Mouse (Mus musculus) hindbrain, embryonic 11.5 days (tissue): ENCODE measurements at regions not wholly inside any gene's neighbourhood (a gene's known extent, or its start where the extent isn't known, plus 50 kb on each side); places are given as distances from the start of the nearest gene placed in this dataset.
"Not testable (repeated sequence)": the region's sequence is repeated elsewhere in the genome, so short reads cannot be mapped to it uniquely, and the experiment has no call there.

ENCODE experiments used
- ATAC-seq: fragments of 200-750 bp; cut with Nextera tagmentation; 2 replicates; pipeline ENCODE4 v1.8.0; 2017; ENCODE audit warnings: mild to moderate bottlenecking, moderate TSS enrichment, moderate library complexity; ENCODE audit not compliant: low FRiP score
- DNase-seq: peaks from one replicate; pipeline ENCODE4 v3.0.0-alpha.2; 2015; ENCODE audit warnings: low spot score
- H3K27ac ChIP-seq: fragments of 300-500 bp; sonication (generic); 2 replicates; pipeline ENCODE4 v1.5.1; 2014; ENCODE audit warnings: mild to moderate bottlenecking, low read depth, low read length
- H3K27me3 ChIP-seq: fragments of 300-500 bp; sonication (generic); 2 replicates; pipeline ENCODE4 v1.6.1; 2014; ENCODE audit warnings: mild to moderate bottlenecking, low read length, moderate library complexity, mixed read lengths; ENCODE audit not compliant: control insufficient read depth, insufficient read depth
- H3K36me3 ChIP-seq: fragments of 300-500 bp; sonication (generic); 2 replicates; pipeline ENCODE4 v1.6.1; 2014; ENCODE audit warnings: mild to moderate bottlenecking, low read length, moderate library complexity, mixed read lengths; ENCODE audit not compliant: control insufficient read depth, insufficient read depth
- H3K4me1 ChIP-seq: fragments of 300-500 bp; sonication (generic); replicated peaks from 2 replicates; pipeline ENCODE4 v1.6.1; 2014; ENCODE audit warnings: low read length, mixed read lengths; ENCODE audit not compliant: control insufficient read depth, insufficient read depth
- H3K4me2 ChIP-seq: fragments of 300-500 bp; sonication (generic); replicated peaks from 2 replicates; pipeline ENCODE4 v1.6.1; 2014; ENCODE audit warnings: mild to moderate bottlenecking, low read depth, low read length
- H3K4me3 ChIP-seq: fragments of 300-500 bp; sonication (generic); 2 replicates; pipeline ENCODE4 v1.5.1; 2014; ENCODE audit warnings: low read depth, low read length
- H3K9ac ChIP-seq: fragments of 300-500 bp; sonication (generic); 2 replicates; pipeline ENCODE4 v1.6.1; 2014; ENCODE audit warnings: low read depth, low read length
- H3K9me3 ChIP-seq: fragments of 300-500 bp; sonication (generic); 2 replicates; pipeline ENCODE4 v1.6.1; 2016; ENCODE audit warnings: low read length; ENCODE audit not compliant: control insufficient read depth
- WGBS: fragments of 180-500 bp; shearing (Covaris S2); extraction: QIAGEN DNeasy Blood & Tissue Kit; methylation state at CpG from one replicate; pipeline ENCODE4 v1.1.7; 2014; 5-methylcytosine and 5-hydroxymethylcytosine counted together

GRCm38 (mm10) chr2:16866163-16866852 lies 510.2 kb downstream of the Plxdc2 start:
- Histone ChIP-seq H3K4me1 (no peaks in the 10 kb centered on the region), H3K9ac (no peak overlapping the region), H3K4me3 (no peak overlapping the region), H3K36me3 (no peaks in the 10 kb centered on the region), H3K27me3 (no peaks in the 10 kb centered on the region), H3K27ac (no peak overlapping the region), H3K4me2 (no peak overlapping the region), H3K9me3 (no peaks in the 10 kb centered on the region)
- DNase-seq = no peak
- WGBS = 93% methylated on average over 4 of the region's 4 CpGs
- no peak for ATAC-seq

GRCm38 (mm10) chr2:16892381-16892780 lies 536.3 kb downstream of the Plxdc2 start:
- H3K36me3 ChIP-seq, H3K4me2 ChIP-seq, H3K9ac ChIP-seq, H3K4me1 ChIP-seq, ATAC-seq, DNase-seq, H3K27me3 ChIP-seq, H3K27ac ChIP-seq, H3K9me3 ChIP-seq, H3K4me3 ChIP-seq: not testable (repeated sequence)
- 77% methylated on average over 6 of the region's 6 CpGs for WGBS

DNA sequence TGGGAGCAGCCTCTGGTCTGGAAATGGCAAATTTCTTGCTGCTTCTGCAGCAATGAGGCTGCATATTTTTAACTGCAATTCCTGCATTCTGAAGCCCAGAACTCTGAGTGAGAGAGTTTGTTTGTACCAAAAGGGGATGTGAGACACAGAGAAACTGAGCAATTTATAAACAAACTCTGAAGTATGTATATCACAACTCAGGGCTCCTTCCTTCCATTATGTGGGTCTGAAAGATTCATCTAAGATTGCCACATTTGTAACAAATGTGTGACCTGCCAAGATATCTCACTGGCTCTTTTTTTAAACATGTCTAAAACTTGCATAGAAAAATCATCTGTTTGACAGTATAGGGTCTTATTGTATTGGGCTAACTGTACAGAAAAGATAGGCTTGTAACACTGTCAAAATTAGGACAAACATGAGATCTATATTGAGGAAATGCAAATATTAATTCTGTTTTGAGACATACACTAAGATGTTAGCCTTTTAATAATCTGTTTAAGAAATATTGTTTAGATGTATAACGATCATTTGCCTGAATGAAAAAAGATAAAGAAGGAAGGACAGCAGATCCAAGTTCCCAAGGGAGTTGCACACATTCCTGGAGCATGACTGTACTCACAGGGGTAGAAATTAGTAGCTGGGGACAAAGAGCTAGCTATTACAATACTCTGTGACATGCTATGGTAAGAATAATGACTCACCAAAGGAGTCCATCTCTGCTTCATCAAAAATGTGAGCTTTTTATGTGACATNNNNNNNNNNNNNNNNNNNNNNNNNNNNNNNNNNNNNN lies 553.3 kb downstream of the Plxdc2 start:
- H3K4me2 ChIP-seq = no peak overlapping the region
- no peak overlapping the region for H3K27ac ChIP-seq
- no peaks in the 10 kb centered on the region for H3K9me3 ChIP-seq
- ATAC-seq (no peak), DNase-seq (no peak)
- no peak overlapping the region for H3K9ac ChIP-seq
- no peaks in the 10 kb centered on the region for H3K27me3 ChIP-seq
- WGBS = 79% methylated on average over 1 of the region's 1 CpGs
- H3K36me3 ChIP-seq = no peaks in the 10 kb centered on the region
- H3K4me1 ChIP-seq = no peaks in the 10 kb centered on the region
- H3K4me3 ChIP-seq = no peak overlapping the region

GRCm38 (mm10) chr2:16914633-16915032 lies 558.5 kb downstream of the Plxdc2 start:
- H3K4me2 ChIP-seq = no peak overlapping the region
- ATAC-seq = no peak
- DNase-seq = no peak
- no peaks in the 10 kb centered on the region for H3K36me3 ChIP-seq
- H3K27me3 ChIP-seq = no peaks in the 10 kb centered on the region
- H3K9me3 ChIP-seq = no peaks in the 10 kb centered on the region
- 28% methylated on average over 2 of the region's 2 CpGs for WGBS
- no peak overlapping the region for H3K9ac ChIP-seq
- H3K4me3 ChIP-seq = no peak overlapping the region
- no peak overlapping the region for H3K27ac ChIP-seq
- no peaks in the 10 kb centered on the region for H3K4me1 ChIP-seq

- Histone ChIP-seq H3K4me3 (no peak overlapping the region), H3K27ac (no peak overlapping the region), H3K27me3 (no peaks in the 10 kb centered on the region), H3K4me2 (no peak overlapping the region), H3K36me3 (no peaks in the 10 kb centered on the region), H3K4me1 (no peaks in the 10 kb centered on the region), H3K9ac (no peak overlapping the region), H3K9me3 (no peaks in the 10 kb centered on the region)
- no peak for DNase-seq
- WGBS = 92% methylated on average over 3 of the region's 3 CpGs
- ATAC-seq = no peak
Measured at GRCm38 (mm10) chr2:16929974-16930373, 573.9 kb downstream of the Plxdc2 start.

DNA sequence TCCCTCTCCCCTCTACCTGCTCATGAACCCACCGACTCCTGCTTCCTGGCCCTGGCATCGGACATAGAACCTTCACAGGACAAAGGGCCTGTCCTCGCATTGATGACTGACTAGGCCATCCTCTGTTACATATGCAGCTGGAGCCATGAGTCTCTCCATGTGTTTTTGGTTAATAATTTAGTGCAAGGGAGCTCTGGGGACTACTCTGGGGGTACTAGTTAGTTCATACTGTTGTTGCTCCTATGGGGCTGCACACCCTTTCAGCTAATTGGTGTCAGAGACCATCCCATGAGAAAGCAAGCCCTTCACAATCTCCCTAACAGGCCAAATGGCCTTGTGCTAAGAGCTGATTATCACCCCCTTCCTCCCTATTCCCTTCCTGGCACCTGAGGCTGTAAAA lies 603.3 kb downstream of the Plxdc2 start:
- WGBS = 87% methylated on average over 3 of the region's 3 CpGs
- Histone ChIP-seq H3K36me3 (no peaks in the 10 kb centered on the region), H3K9me3 (no peaks in the 10 kb centered on the region), H3K4me1 (no peaks in the 10 kb centered on the region), H3K27ac (no peak overlapping the region), H3K9ac (no peak overlapping the region), H3K4me2 (no peak overlapping the region), H3K27me3 (no peaks in the 10 kb centered on the region), H3K4me3 (no peak overlapping the region)
- DNase-seq = no peak
- no peak for ATAC-seq

DNA sequence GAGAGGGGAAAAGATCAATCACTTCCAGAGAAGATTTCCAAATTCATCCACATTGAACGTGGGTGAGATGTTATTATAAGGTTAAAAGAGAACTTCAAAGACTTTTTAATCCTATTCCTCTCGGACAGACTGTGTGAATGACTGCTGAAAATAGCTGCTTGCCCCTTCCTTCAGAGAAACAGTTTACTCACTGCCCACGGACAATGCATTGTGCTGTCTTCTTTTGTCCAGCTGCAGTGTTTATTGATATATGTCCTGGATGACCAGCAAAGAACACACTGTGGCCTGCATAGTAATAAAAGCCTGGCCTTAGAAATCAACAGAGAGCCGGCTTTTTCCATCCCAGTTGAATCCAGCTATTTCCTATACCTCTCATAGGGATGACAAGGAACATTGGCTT lies 621.3 kb downstream of the Plxdc2 start:
- ATAC-seq (no peak), DNase-seq (peak; percentile 1)
- no peaks in the 10 kb centered on the region for H3K27me3 ChIP-seq
- no peak overlapping the region for H3K9ac ChIP-seq
- no peaks in the 10 kb centered on the region for H3K4me1 ChIP-seq
- H3K4me3 ChIP-seq = no peak overlapping the region
- H3K27ac ChIP-seq = no peak overlapping the region
- H3K36me3 ChIP-seq = no peaks in the 10 kb centered on the region
- no peak overlapping the region for H3K4me2 ChIP-seq
- WGBS = 9% methylated on average over 4 of the region's 4 CpGs
- H3K9me3 ChIP-seq = no peaks in the 10 kb centered on the region

- 78% methylated on average over 1 of the region's 1 CpGs for WGBS
- ATAC-seq = no peak
- no peak for DNase-seq
- no peak overlapping the region for H3K4me3 ChIP-seq
- H3K4me2 ChIP-seq = no peak overlapping the region
- no peaks in the 10 kb centered on the region for H3K36me3 ChIP-seq
- H3K9ac ChIP-seq = no peak overlapping the region
- H3K4me1 ChIP-seq = no peaks in the 10 kb centered on the region
- no peak overlapping the region for H3K27ac ChIP-seq
- H3K9me3 ChIP-seq = no peaks in the 10 kb centered on the region
- H3K27me3 ChIP-seq = no peaks in the 10 kb centered on the region
Measured at GRCm38 (mm10) chr2:16982823-16983222, 626.7 kb downstream of the Plxdc2 start.
